Mouse (Mus musculus) intestine, embryonic 14.5 days (tissue): ENCODE results near the gene 3100002H09Rik. TPM values are rescaled to one million over a fixed set of nuclear protein-coding genes. Genes with fewer than 3 reads are reported as not detected.

Source experiments
- polyA plus RNA-seq: library from polyadenylated mRNA; unstranded; fragments of >200 nt; fragmentation: Nextera tagmentation; extraction: Ambion mirVana; gene quantifications from 2 replicates; pipeline ENCODE4 v1.2.1, GENCODE M21; 2014

Gene 3100002H09Rik
- polyA plus RNA-seq, 1 experiment from 2014 or later, result not detected

Other genes with a start within 250 kb of the 3100002H09Rik start
- gene Pou3f1, start 46.0 kb upstream of the 3100002H09Rik start, polyA plus RNA-seq, result 0.17 and 0.27 TPM in 2 replicates
- gene Utp11, start 82.8 kb upstream of the 3100002H09Rik start, polyA plus RNA-seq, result 57.6 and 65.6 TPM in 2 replicates
- gene Fhl3, start 89.9 kb upstream of the 3100002H09Rik start, polyA plus RNA-seq, result 12.9 and 13.6 TPM in 2 replicates
- 142 and 164 TPM in 2 replicates for gene Sf3a3, start 104.0 kb upstream of the 3100002H09Rik start, polyA plus RNA-seq
- 29.4 and 31.2 TPM in 2 replicates for gene Inpp5b, start 131.0 kb upstream of the 3100002H09Rik start, polyA plus RNA-seq
- 11.9 and 13.2 TPM in 2 replicates for gene Mtf1, start 191.3 kb upstream of the 3100002H09Rik start, polyA plus RNA-seq
- 41.6 and 41.7 TPM in 2 replicates for gene Yrdc, start 239.9 kb upstream of the 3100002H09Rik start, polyA plus RNA-seq
- gene 1110065P20Rik, start 240.4 kb upstream of the 3100002H09Rik start, polyA plus RNA-seq, result 46.0 and 54.4 TPM in 2 replicates